Mouse (Mus musculus) ES-Bruce4 (cell line): ENCODE results near the gene H2-Eb1. TPM values are rescaled to one million over a fixed set of nuclear protein-coding genes. Genes with fewer than 3 reads are reported as not detected.

Experiments
- H3K27ac ChIP-seq: 2 replicates; pipeline ENCODE4 v1.5.1; 2012; ENCODE audit warnings: low read length, inconsistent platforms; ENCODE audit not compliant: insufficient read depth
- H3K27me3 ChIP-seq: 2 replicates; pipeline ENCODE4 v1.6.1; 2012; ENCODE audit warnings: mild to moderate bottlenecking, low read length, inconsistent platforms; ENCODE audit not compliant: control insufficient read depth, poor library complexity, insufficient read depth, severe bottlenecking
- H3K36me3 ChIP-seq: 2 replicates; pipeline ENCODE4 v1.6.1; 2012; ENCODE audit warnings: inconsistent platforms, mild to moderate bottlenecking, low read length, moderate library complexity; ENCODE audit not compliant: control insufficient read depth, poor library complexity, insufficient read depth, severe bottlenecking
- H3K4me1 ChIP-seq: one replicate; pipeline ENCODE4 v1.8.1; 2011; ENCODE audit warnings: low read length; ENCODE audit not compliant: control insufficient read depth, insufficient read depth
- H3K4me3 ChIP-seq: 2 replicates; pipeline ENCODE4 v1.5.1; 2011; ENCODE audit warnings: low read depth, mild to moderate bottlenecking, low read length
- H3K9ac ChIP-seq: 2 replicates; pipeline ENCODE4 v1.6.1; 2012; ENCODE audit warnings: low read depth, mild to moderate bottlenecking, inconsistent platforms; ENCODE audit not compliant: poor library complexity, severe bottlenecking
- H3K9me3 ChIP-seq: replicated peaks from 2 replicates; pipeline ENCODE4 v1.6.1; 2012; ENCODE audit warnings: mild to moderate bottlenecking, low read length, inconsistent platforms; ENCODE audit not compliant: control insufficient read depth, poor library complexity, insufficient read depth, severe bottlenecking
- CTCF ChIP-seq: IDR thresholded peaks from one replicate; pipeline ENCODE4 v1.8.1; 2011; ENCODE audit warnings: low read depth, low read length
- EP300 ChIP-seq: IDR thresholded peaks from 2 replicates; pipeline ENCODE4 v1.6.1; 2011; ENCODE audit warnings: low read depth, low read length; ENCODE audit not compliant: insufficient read depth
- POLR2A ChIP-seq: IDR thresholded peaks from one replicate; pipeline ENCODE4 v1.8.1; 2011; ENCODE audit warnings: low read length; ENCODE audit not compliant: insufficient read depth
- polyA plus RNA-seq: library from polyadenylated mRNA; stranded (reverse); fragments of >200 nt; gene quantifications from 2 replicates; pipeline ENCODE4 v1.2.4, GENCODE M21; 2011; ENCODE audit warnings: low read depth; ENCODE audit not compliant: missing spikeins, insufficient read depth, insufficient read length

Gene H2-Eb1
- polyA plus RNA-seq, 1 experiment = 2.8 TPM

DNA sequence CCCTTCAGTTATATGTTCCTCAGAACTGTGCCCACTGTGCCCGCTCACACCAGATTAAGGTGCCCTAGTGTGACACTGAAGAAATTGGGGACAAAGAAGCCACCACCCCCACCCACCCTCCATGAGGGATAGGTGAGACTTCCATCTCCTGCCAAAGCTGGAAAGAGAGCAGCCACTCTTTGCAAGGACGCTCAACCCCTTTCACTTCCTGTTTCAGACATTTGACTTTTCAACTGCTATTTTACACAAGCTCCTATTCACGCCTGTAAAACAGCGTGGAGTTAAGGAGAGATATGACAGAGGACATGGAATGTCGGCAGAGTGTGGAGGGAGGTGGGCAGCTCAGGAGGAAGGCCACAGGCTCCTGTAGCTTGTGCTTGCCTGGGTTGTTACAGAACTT lies 19.2 kb upstream of the H2-Eb1 start:
- Histone ChIP-seq H3K27me3 (no peaks in the 10 kb centered on the region), H3K36me3 (no peaks in the 10 kb centered on the region), H3K4me3 (no peak overlapping the region), H3K27ac (no peak overlapping the region), H3K4me1 (no peaks in the 10 kb centered on the region), H3K9me3 (no peaks in the 10 kb centered on the region), H3K9ac (no peak overlapping the region)
- TF ChIP-seq CTCF (no peak), EP300 (no peak), POLR2A (no peak)

GRCm38 (mm10) chr17:34286999-34287398 lies 18.7 kb upstream of the H2-Eb1 start:
- Histone ChIP-seq H3K9me3 (no peaks in the 10 kb centered on the region), H3K27ac (no peak overlapping the region), H3K9ac (no peak overlapping the region), H3K36me3 (no peaks in the 10 kb centered on the region), H3K4me1 (no peaks in the 10 kb centered on the region), H3K4me3 (no peak overlapping the region), H3K27me3 (no peaks in the 10 kb centered on the region)
- no peak for TF ChIP-seq POLR2A

DNA sequence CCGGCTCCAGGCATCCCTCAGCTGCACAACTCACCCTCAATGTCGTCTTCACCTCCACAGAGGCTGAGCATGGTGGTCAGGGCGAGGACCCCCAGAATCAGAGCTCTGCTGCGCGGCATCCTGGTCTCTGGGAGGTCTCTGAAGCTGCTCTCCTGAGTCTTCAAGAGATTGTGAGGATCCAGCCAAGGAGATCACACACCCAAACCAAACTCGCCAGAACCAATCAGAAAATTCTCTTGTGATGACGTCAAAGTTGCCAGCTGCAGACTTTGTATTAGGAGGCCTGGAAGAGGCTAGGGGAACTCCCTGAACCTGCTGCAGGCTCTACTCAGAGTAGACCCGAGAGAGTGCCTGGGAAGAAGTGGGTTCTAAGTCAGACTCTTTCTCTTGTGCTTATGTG lies 18.0 kb upstream of the H2-Eb1 start, which contains the start of gene H2-Aa:
Gene H2-Aa, minus strand, starts transcription at position 176 of the 400 bp plus-strand sequence.
- no peak within 1 kb of the TSS for H3K9ac ChIP-seq
- H3K4me3 ChIP-seq = no peak within 1 kb of the TSS
- H3K27ac ChIP-seq = no peak within 1 kb of the TSS
- no peaks in the 10 kb centered on the region for H3K4me1 ChIP-seq
- no peaks in the 10 kb centered on the region for H3K9me3 ChIP-seq
- no peaks in the 10 kb centered on the region for H3K27me3 ChIP-seq
- no peaks in the 10 kb centered on the region for H3K36me3 ChIP-seq
- TF ChIP-seq CTCF (no peak), EP300 (no peak), POLR2A (no peak)

DNA sequence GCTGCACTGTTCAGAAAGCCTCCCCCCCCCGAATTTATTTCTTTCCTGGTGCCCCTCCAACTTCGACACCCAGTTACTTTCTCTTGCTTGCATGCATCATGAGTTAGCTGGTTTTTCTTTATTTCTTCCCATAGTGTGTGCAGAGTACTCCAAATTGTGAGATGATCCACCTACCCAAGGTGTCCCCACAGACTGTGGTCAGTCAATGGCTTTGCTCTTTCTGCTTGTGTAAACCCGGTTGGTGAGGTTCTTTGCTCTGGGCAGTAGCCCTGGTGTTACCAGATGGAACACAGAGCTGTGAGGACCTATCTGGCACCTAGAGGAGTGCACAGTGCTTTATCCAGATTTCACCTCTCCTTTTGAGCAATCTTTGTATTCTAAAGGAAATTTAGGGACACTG lies 17.5 kb upstream of the H2-Eb1 start:
- no peak for TF ChIP-seq POLR2A
- no peak for TF ChIP-seq EP300
- no peak for TF ChIP-seq CTCF
- no peak overlapping the region for H3K27ac ChIP-seq

GRCm38 (mm10) chr17:34291609-34292008 lies 14.1 kb upstream of the H2-Eb1 start:
- peaks cover 1% of the 10 kb centered on the region for H3K4me1 ChIP-seq
- no peaks in the 10 kb centered on the region for H3K27me3 ChIP-seq
- H3K36me3 ChIP-seq = no peaks in the 10 kb centered on the region
- no peaks in the 10 kb centered on the region for H3K9me3 ChIP-seq
- TF ChIP-seq CTCF (no peak), EP300 (no peak), POLR2A (no peak)
- no peak overlapping the region for H3K4me3 ChIP-seq
- no peak overlapping the region for H3K9ac ChIP-seq
- no peak overlapping the region for H3K27ac ChIP-seq

More for the DNA sequence above, 17.5 kb upstream of the H2-Eb1 start:
- Histone ChIP-seq H3K9me3 (no peaks in the 10 kb centered on the region), H3K27me3 (no peaks in the 10 kb centered on the region), H3K4me3 (no peak overlapping the region), H3K9ac (no peak overlapping the region), H3K36me3 (no peaks in the 10 kb centered on the region), H3K4me1 (no peaks in the 10 kb centered on the region)

DNA sequence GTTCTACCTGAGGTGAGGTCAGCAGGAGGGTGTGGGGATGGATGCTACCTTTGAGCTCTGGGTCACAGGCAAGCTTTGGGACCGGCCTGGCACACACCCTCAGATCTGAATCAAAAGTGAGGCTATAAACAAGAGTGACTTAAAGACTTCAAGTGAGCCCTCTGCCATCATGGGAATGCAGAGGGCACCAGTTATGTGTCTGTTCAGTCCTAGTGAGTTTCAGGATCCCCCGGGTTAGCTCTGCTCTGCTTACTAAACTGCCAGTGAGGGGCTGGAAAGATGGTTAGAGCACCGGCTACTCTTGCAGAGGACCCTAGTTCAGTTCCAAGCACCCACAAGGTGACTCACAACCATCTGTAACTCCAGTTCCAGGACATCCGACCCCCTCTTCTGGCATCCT lies 13.1 kb upstream of the H2-Eb1 start:
- Histone ChIP-seq H3K4me1 (peaks cover 1% of the 10 kb centered on the region), H3K27me3 (no peaks in the 10 kb centered on the region), H3K9ac (no peak overlapping the region), H3K36me3 (no peaks in the 10 kb centered on the region), H3K4me3 (no peak overlapping the region), H3K27ac (no peak overlapping the region), H3K9me3 (no peaks in the 10 kb centered on the region)
- no peak for TF ChIP-seq EP300
- no peak for TF ChIP-seq POLR2A
- TF ChIP-seq CTCF = no peak
